Mouse (Mus musculus): ENCODE data around the gene Gm1604a.
"Not testable (repeated sequence)": the region's sequence is repeated elsewhere in the genome, so short reads cannot be mapped to it uniquely, and the experiment has no call there.

DNA sequence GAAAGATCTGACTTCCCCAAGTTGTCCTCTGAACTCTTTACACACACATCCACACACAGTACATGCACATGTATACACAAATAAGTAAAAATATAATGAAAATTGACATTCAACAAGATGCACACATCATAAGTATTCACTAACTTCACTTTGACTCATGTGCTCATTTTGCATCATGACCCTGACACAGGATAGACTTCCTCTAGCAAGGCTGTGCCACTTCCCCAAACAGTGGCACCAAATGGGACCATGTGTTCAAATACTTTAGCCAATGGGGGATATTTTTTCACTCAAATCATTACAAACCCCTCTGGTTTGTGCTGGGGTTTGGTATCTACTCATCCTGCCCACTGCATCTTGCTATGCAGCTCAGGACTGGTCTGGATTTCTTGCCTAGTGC is 16.5 kb upstream of the Gm1604a start:
- not testable (repeated sequence) for TF ChIP-seq CTCF (IDR thresholded peaks at IDR 0.05; ENCODE audit: extremely low read depth, insufficient read length, insufficient replicate concordance, low read depth, low read length); POLR2A (IDR thresholded peaks at IDR 0.05; ENCODE audit: low read depth, low read length)
